Mouse (Mus musculus): ENCODE measurements around the gene Slc6a8.

The Slc6a8 gene

DNA sequence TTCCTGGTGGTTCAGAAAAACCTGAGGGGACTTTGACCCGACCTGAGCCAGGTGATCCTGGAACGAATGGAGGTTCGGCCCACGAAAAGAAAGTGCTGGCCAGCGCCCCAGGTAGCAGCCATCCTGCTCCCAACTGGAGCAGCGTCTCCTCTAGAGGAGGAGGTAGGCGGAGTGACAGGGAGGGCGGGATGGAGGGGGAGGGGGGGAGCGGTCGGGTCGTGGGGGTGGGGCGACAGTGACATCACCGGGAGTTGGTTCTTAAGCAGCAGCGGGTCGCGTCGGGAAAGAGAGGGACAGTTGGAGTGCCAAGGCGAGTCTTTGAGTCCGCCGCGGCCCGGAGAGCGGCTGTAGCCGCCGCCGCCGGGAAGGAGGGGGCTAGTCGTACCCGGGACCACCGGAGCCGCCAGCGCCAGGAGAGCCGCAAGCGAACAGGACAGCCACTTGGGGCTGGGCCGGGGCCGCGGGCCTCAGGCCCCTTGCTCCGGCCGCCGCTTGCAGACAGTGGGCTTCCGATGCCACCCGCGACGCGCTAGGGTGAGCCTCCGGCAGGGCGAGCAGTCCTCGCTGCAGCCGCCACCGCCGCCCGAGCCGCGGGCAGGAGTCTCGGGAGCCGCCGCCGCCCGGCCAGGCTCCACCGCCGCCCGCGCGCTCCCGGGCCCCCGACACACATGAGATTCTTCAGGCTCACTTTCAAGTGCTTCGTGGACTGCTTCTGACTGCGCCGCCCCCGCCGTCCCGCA is at the start of gene Slc6a8:
TSS of gene Slc6a8 (plus strand) at position 272 of the 740 bp plus-strand sequence.
- DNase-seq (ENCODE audit: extremely low read depth, low read depth), result peak; percentile 30

GRCm38 (mm10) chrX:73626981-73627380 is 46.0 kb upstream of the Slc6a8 start:
- DNase-seq (ENCODE audit: extremely low read depth, low read depth), result no peak

DNA sequence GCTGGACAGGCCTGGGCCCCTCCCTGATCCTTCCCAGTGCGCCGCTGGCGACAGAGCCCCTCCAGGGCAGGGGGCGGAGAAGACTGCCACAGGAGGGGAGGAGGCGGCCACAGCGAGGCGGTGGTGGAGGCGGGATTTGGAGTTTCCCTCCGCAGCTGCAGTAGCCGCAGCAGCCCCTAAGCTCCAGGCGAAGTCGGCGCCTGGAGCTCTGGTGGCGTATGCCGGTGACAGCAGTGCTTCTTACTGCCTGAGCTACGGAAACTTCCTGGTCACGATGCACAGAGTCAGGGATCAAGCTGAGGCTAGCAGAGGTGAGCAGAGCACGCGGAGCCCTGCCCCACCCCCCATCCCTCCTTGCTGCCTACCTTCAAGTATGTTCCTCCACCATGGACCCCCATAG is 37.5 kb upstream of the Slc6a8 start:
- DNase-seq (ENCODE audit: extremely low read depth, low read depth), result no peak

- DNase-seq (ENCODE audit: extremely low read depth, low read depth), result no peak
Observed at GRCm38 (mm10) chrX:73637415-73637814, 35.5 kb upstream of the Slc6a8 start.

DNA sequence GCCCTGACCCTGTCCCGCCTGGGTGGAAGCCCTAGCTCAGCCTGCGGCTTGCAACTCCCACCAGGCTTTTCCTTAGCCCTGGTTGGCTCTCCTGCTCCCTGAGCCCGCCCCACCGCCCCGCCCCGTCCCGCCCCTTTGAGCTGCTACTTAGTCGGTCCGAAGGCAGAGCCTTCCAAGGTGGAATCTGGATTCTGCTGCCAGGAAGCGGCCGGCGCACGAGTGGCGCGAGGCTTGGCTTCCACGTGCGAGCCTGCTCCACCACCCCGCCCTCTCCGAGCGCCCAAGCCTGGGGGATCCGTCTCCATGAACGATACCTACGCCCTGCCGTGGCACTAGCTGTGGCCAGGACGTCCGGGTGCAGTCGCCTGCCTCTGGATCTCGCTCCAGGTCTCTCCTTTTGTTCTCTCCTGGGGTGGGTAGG is 33.7 kb upstream of the Slc6a8 start, which contains the start of gene Dusp9:
TSS of gene Dusp9 (plus strand) at position 165 of the 421 bp plus-strand sequence.
- peak; percentile 53 for DNase-seq (ENCODE audit: extremely low read depth, low read depth)

GRCm38 (mm10) chrX:73639901-73640469 is 33.0 kb upstream of the Slc6a8 start:
- DNase-seq (ENCODE audit: extremely low read depth, low read depth), result no peak

DNA sequence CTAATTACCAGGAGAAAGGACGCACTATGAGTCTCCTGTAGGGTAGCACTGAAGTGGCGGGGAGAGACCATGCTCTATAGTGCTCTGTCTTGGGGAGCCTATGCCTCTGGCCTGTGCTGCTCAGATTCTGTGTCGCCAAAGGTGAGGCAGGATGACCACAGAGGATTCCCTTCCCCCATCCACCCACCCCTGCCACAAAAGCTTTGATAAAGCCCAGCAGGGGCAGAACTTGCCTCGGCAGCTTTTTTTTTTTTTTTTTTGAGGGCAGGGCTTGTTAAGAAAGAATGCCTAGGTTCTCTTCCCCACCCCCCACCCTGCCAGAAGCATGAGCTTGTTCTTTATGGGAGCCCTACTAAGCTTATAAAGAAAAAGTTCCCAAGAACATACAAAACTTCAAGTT is 27.8 kb upstream of the Slc6a8 start:
- DNase-seq (ENCODE audit: extremely low read depth, low read depth), result no peak

- no peak for DNase-seq (ENCODE audit: extremely low read depth, low read depth)
Observed at GRCm38 (mm10) chrX:73650869-73651268, 22.1 kb upstream of the Slc6a8 start.

DNA sequence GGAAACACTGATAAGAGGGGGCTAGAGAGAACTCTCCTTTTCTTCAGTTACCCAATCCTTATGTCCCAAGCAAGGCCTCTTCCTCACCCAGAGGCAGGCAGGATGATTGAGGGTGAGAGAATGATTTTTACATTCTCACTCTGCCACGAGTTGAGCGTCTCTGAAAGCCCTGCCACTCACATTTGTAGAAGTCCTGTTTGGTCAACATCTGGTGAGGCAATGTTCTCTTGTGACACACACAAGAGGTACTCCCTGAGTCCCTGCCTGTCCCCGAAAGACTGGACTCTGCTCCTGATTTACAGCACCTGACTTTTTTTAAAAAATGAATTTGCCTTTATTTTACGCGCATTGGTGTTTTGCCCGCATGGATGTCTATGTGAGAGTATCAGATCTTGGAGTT is 19.6 kb upstream of the Slc6a8 start:
- DNase-seq (ENCODE audit: extremely low read depth, low read depth), result no peak

DNA sequence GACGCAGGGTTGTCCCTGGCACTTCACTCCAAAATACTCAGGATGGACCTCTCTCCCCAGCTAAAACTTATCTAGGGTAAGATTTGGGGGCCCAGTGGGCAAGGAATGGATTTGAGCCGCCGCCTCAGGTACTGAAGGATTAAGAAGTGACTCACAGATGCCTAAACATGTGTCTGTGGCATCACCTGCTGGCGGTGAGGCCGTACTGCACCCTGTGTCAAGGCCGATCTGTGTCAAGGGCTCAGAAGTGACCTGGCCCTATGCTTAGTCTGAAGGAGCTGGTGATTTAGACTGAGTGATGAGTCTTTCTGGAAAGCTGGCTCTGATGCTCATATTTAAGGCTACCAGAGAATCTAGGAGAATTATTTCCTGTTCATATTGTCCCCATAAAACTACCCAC is 18.8 kb upstream of the Slc6a8 start:
- peak; percentile 63 for DNase-seq (ENCODE audit: extremely low read depth, low read depth)

- DNase-seq (ENCODE audit: extremely low read depth, low read depth), result peak; percentile 68
Observed at GRCm38 (mm10) chrX:73655529-73655928, 17.4 kb upstream of the Slc6a8 start.

GRCm38 (mm10) chrX:73658391-73658790 is 14.6 kb upstream of the Slc6a8 start:
- DNase-seq (ENCODE audit: extremely low read depth, low read depth), result peak; percentile 18

- no peak for DNase-seq (ENCODE audit: extremely low read depth, low read depth)
Observed at GRCm38 (mm10) chrX:73658936-73659574, 13.9 kb upstream of the Slc6a8 start.

DNA sequence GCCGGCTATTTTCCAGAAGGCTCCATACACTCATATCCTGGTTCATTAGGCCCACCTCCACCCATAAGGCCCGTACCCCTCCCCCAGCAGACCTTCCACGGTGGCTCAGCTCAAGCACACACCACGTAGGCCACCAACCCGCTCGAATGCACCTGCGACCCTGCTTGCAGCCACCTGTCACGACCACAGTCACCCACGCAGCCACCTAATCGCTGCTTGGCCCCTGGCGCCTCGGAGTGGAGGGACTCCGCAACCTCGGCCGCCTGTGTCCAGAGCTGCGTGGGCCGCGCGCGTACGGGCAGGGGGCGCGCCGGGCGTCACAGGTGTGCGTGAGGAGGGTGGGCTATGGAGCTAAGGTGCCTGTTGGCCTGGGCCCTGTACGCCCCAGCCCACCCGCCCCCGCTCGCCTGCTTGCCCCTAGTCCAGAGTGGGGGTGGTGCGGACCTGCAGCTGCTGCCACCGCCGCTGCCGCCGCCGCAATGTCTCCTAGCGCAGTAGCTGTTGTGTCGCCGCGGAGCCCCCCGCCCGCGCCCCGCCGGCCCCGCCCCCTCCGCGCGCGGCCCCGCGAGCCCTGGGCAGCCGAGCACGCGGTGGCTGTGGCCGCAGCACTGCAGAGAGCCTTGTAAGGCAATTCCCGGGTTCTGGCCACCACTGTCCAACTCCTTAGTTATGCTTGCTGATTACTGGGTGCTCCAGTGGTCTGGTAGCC is 13.2 kb upstream of the Slc6a8 start, which contains the start of gene Pnck:
TSS of gene Pnck (minus strand) at position 543 of the 709 bp plus-strand sequence.
- DNase-seq (ENCODE audit: extremely low read depth, low read depth), result no peak

GRCm38 (mm10) chrX:73660284-73660665 is 12.7 kb upstream of the Slc6a8 start:
- no peak for DNase-seq (ENCODE audit: extremely low read depth, low read depth)

DNA sequence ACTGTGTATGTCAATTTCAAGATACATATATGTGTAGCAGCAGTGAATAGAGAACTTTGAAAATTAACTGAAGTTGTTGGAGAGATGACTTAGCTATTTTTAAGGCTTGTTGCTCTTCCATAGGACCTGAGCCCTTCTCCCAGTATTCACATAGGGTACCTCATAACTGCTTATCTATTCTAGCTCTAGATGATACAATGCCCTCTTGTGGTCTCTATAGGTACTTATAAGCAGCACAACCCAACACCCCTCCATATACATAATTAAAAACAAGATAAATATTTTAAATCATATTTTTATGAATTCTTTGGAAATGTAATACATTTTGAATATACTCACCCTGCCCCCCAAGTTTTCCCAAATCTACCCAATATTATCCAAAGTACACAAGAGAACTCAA is 9.8 kb upstream of the Slc6a8 start:
- peak; percentile 40 for DNase-seq (ENCODE audit: extremely low read depth, low read depth)

GRCm38 (mm10) chrX:73672031-73672431 is 919 bp upstream of the Slc6a8 start:
- DNase-seq (ENCODE audit: extremely low read depth, low read depth), result peak; percentile 45

DNA sequence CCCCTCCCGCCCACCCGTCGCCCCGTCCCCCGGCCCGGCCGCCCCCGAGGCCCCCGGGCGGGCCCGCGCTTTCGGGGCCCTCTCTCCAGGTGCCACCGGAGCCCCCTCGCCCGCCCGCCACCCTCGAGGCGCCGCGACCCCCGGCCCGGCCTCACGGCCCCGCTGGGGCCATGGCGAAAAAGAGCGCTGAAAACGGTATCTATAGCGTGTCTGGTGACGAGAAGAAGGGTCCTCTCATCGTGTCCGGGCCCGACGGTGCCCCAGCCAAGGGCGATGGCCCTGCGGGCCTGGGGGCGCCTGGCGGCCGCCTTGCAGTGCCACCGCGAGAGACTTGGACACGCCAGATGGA is 643 bp downstream of the Slc6a8 start:
- no peak for DNase-seq (ENCODE audit: extremely low read depth, low read depth)

GRCm38 (mm10) chrX:73673968-73674661 is 1.2 kb downstream of the Slc6a8 start:
- no peak for DNase-seq (ENCODE audit: extremely low read depth, low read depth)

- DNase-seq (ENCODE audit: extremely low read depth, low read depth), result no peak
Observed at GRCm38 (mm10) chrX:73675231-73675630, 2.3 kb downstream of the Slc6a8 start.

- no peak for DNase-seq (ENCODE audit: extremely low read depth, low read depth)
Observed at GRCm38 (mm10) chrX:73676668-73677067, 3.7 kb downstream of the Slc6a8 start.

All from MEL-GATA-1-ER (cell line).